Mouse (Mus musculus): ENCODE data around the gene Twnk.

Twnk gene

DNA sequence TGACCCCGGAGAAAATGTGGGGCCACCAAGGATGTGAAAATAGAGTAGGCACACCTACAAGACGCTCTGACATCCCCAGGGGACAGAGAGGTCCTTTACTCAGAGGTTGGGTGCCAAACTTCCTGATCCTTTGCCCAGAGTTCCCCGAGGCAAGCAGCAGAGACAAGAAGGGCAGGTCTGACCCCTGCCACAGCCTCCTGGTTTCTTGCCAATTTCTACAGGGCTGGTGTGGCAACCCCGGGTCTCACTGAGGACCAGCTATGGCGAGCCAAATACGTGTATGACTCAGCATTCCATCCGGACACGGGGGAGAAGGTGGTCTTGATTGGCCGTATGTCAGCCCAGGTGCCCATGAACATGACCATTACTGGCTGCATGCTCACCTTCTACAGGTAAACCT is 44.1 kb downstream of the Twnk start:
- peak in 1 of 2 experiments; percentile 33 for DNase-seq

DNA sequence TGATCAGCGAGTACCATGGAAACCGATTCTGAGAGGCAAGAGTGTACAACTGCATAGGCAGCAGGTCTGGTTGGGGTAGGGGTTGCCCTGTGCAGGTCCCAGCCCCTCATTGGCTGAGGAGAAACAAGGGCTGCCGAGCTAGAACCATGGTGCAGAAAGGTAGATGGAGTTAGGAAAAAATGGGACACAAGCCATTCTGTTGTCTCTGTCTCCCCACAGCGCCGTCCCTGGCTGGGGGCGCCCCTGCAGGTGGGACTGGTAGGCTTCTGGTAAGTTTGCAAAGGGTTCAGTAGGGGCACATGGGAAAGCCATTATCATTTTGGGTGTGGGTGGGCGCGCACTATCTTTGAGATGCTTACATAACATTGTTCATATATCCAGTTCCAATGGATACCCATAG is 48.0 kb downstream of the Twnk start:
- no peak for DNase-seq

DNA sequence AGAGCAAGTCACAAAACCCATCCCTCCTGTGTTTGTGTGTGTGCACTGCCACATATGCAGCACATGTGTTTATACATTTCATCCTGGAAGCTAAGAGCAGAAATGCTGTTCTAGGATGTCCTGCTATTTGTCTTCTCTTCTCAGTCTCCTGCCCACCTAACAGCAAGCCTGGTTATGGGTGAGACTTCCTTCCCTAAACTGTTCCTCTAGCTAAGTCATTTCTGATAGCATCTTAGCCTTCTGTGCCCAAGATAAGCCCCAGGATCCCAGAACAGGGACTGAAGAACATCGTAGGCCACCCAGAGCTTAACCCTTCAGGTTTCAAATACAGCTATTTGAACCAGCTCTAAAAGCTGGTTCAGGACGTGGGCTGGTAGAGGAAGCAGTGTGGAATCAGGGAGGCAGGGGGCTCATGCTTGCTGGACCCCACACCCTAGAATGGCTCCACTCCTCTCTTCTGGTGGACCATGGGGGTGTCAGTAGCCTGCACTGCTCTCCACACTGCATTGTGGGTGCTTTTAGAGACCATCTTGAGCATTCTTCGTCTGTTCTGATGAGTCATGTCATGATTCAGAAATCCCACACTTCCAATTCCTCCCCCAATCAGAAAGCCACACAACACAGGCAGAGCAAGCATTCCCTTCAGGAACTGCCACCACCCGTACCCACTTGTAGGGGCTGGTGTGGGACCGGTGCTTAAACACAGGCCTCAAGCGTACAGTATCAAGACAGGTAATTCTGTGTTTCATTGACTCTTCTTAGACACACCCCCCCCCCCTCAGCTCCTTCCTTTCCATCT is 49.6 kb downstream of the Twnk start:
- DNase-seq, result no peak

DNA sequence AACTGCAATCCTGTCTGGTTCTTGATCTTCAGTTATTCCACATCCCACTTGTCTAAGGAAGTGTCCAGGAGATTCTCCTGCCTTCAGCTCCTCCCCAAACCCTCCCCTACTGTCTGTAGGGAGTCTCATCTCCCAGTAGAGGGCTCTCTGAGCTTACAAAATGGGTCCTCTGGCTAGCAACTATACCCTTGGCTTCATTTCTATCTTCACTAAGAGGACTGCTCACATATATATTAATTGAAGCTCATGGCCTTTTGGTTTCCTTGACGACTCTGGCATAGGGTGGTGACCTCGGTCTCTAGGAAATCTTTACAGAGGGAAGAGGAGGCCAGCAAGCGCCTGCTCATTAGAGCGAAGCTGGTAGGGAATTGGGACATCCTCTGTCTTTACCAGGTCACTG is 50.9 kb downstream of the Twnk start:
- peak; percentile 46 to 56 for DNase-seq

- peak in 1 of 2 experiments; percentile 19 for DNase-seq
Observed at GRCm38 (mm10) chr19:45056908-45057698, 51.6 kb downstream of the Twnk start.

DNA sequence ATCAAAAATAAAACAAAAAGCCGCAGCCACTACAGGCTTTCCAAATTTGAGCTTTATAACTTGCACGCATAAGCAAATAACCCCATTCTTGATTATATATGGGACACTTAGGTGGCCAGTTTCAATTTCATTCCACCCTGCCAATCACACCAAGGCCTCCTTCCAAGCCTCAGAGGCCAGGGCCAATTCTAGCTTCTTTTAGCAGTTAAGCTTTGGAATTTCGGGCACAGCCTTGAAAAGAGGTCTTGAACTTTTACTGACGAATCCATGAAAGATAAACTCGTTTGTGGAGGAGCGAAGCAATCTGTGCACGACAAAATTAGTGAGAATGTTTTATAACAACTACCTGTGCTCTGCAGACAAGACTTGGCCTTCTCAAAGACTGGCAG is 52.3 kb downstream of the Twnk start:
- peak in 1 of 2 experiments; percentile 42 for DNase-seq

DNA sequence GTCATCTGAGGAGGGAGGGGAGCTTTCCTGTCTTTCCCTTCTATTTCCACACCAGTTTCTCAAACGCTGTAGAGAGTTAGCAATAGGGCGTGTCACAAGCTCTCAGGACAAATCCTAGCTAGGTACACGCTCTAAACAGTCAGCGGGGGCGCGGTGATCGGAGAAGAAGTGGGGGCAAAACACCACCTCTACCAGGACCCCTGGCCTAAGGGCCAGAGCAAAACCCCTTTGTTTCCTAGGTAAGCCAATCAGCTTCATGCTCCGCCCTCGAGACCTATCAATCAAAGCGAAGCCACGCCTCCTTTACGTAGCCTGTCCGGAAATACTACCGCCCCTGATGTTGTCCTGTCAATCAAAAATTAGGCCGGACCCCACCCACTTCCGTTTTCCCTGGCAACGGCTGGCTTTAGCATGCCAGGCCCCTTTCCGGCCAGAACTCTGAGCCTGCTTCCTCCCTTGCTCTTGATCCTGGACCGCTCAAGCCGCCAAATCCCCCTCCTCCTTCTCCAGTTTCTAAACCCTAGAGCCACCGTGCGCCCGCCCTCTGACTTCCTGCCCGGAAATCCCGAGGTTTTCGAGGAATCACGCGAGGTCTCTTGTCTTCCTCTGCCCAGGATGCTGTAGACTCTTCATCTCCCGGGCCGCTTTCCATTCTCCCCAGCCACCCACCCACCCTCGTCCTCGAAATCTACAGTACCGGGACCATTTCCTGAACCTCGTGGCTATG is 52.8 kb downstream of the Twnk start:
- DNase-seq, result peak; percentile 97 to 98

- DNase-seq, result no peak
Observed at GRCm38 (mm10) chr19:45058841-45059240, 53.4 kb downstream of the Twnk start.
